Comparison of ENCODE assay signal across 17 mouse cellular contexts in genomic region chr2:115571996-115572395, GRCm38 (mm10).
"Had no signal": no experiment of that assay in that cellular context is flagged by ENCODE, and none has a peak within 500 bp of the region (broad histone marks: within the 10 kb centered on the region; RNA-seq: fewer than 3 reads in every experiment).

No protein-coding gene starts in this region.

- H3K9ac ChIP-seq: neural tube, embryonic 12.5 days; neural tube, embryonic 13.5 days; neural tube, embryonic 15.5 days; stomach, embryonic 15.5 days had no signal

- H3K27ac ChIP-seq: neural tube, embryonic 12.5 days; neural tube, embryonic 13.5 days; neural tube, embryonic 15.5 days; stomach, embryonic 15.5 days; stomach, postnatal 0 days had no signal

- H3K36me3 ChIP-seq: neural tube, embryonic 12.5 days; neural tube, embryonic 13.5 days; neural tube, embryonic 15.5 days; stomach, embryonic 15.5 days had no signal

- H3K4me3 ChIP-seq: neural tube, embryonic 12.5 days; neural tube, embryonic 13.5 days; neural tube, embryonic 15.5 days; stomach, embryonic 15.5 days had no signal

- H3K27me3 ChIP-seq: neural tube, embryonic 12.5 days; neural tube, embryonic 13.5 days; neural tube, embryonic 15.5 days; stomach, embryonic 15.5 days had no signal

- H3K4me1 ChIP-seq: neural tube, embryonic 12.5 days; neural tube, embryonic 13.5 days; neural tube, embryonic 15.5 days; stomach, embryonic 15.5 days had no signal

- H3K9me3 ChIP-seq: neural tube, embryonic 12.5 days; neural tube, embryonic 13.5 days; neural tube, embryonic 15.5 days; stomach, embryonic 15.5 days had no signal

- DNase-seq: retina, postnatal 1 day; right cerebral cortex, adult 18-20 months; right cerebral cortex, postnatal 14 days; right cerebral cortex, postnatal 25 days; right cerebral cortex, postnatal 4 days; spleen, adult 18-20 months; thymus, adult 18-20 months; thymus, adult 2 months; thymus, postnatal 14 days; thymus, postnatal 25 days; thymus, postnatal 36 days; thymus, postnatal 4 days had no signal

- H3K4me2 ChIP-seq: neural tube, embryonic 12.5 days; neural tube, embryonic 13.5 days; neural tube, embryonic 15.5 days; stomach, embryonic 15.5 days had no signal
